ENCODE assay signal across 25 mouse cellular contexts in the genomic region with DNA sequence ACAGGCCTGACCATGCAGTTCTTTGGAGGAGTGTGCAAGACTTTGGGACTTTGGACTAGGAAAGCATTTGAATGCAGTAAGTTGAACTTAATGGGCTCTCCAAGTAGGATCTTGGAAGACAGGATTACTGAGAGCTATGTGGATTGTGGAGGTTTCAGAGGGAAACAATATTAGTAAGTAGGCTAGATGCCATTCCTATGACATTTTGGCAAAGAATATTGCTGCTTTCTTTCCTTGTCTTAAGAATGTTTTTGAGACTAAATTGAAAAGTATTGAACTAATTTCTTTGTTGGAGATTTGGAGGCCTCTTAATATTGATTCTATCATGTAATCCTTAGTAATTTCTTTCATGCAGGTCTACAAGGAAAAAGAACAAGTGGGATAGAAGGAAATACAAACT.
"Had no signal": no experiment of that assay in that cellular context is flagged by ENCODE, and none has a peak within 500 bp of the region (broad histone marks: within the 10 kb centered on the region; RNA-seq: fewer than 3 reads in every experiment).

No protein-coding gene starts in this region.

- H3K4me3 ChIP-seq: gastrocnemius, adult 2 months; heart, adult 2 months; heart, embryonic 13.5 days; heart, embryonic 15.5 days; hindbrain, embryonic 10.5 days; hindbrain, embryonic 13.5 days; hindbrain, embryonic 15.5 days; intestine, embryonic 15.5 days; layer of hippocampus, adult 2 months; left cerebral cortex, adult 2 months; limb, embryonic 10.5 days; limb, embryonic 12.5 days; liver, embryonic 13.5 days; liver, embryonic 15.5 days had no signal

- DNase-seq: gastrocnemius, adult 2 months; gastrocnemius, postnatal 10 days; gastrocnemius, postnatal 25 days; heart, adult 2 months; heart, postnatal 4 days; kidney, adult 18-20 months; kidney, postnatal 10 days; kidney, postnatal 25 days; kidney, postnatal 4 days; liver; liver, embryonic 13.5 days; liver, postnatal 0 days had no signal

- H3K4me1 ChIP-seq: heart, embryonic 13.5 days; heart, embryonic 15.5 days; hindbrain, embryonic 10.5 days; hindbrain, embryonic 13.5 days; hindbrain, embryonic 15.5 days; intestine, embryonic 15.5 days; limb, embryonic 10.5 days; limb, embryonic 12.5 days; liver, embryonic 13.5 days; liver, embryonic 15.5 days had no signal

- H3K27ac ChIP-seq: gastrocnemius, adult 2 months; heart, adult 2 months; heart, embryonic 13.5 days; heart, embryonic 15.5 days; hindbrain, embryonic 10.5 days; hindbrain, embryonic 13.5 days; hindbrain, embryonic 15.5 days; hindbrain, postnatal 0 days; intestine, embryonic 15.5 days; layer of hippocampus, adult 2 months; left cerebral cortex, adult 2 months; limb, embryonic 10.5 days; limb, embryonic 12.5 days; liver, embryonic 13.5 days; liver, embryonic 15.5 days had no signal

- H3K27me3 ChIP-seq: heart, embryonic 13.5 days; heart, embryonic 15.5 days; hindbrain, embryonic 13.5 days; hindbrain, embryonic 15.5 days; intestine, embryonic 15.5 days; limb, embryonic 12.5 days; liver, embryonic 13.5 days; liver, embryonic 15.5 days had no signal

- H3K36me3 ChIP-seq: heart, embryonic 13.5 days; heart, embryonic 15.5 days; hindbrain, embryonic 10.5 days; hindbrain, embryonic 13.5 days; hindbrain, embryonic 15.5 days; intestine, embryonic 15.5 days; limb, embryonic 10.5 days; limb, embryonic 12.5 days; liver, embryonic 13.5 days; liver, embryonic 15.5 days had no signal

- ATAC-seq: hindbrain, postnatal 0 days; intestine, embryonic 15.5 days; intestine, postnatal 0 days; liver, postnatal 0 days had no signal
